Mouse (Mus musculus) liver, adult 2 months (tissue): Measurements from ENCODE around the gene Angptl2.

Experiments
- CTCF ChIP-seq: fragments of 200-500 bp; IDR thresholded peaks from 2 replicates; pipeline ENCODE4 v1.5.1; 2011; ENCODE audit warnings: low read depth, low read length, control low read depth
- POLR2A ChIP-seq: fragments of 200-500 bp; IDR thresholded peaks from 2 replicates; pipeline ENCODE4 v1.6.1; 2011; ENCODE audit warnings: low read length, control low read depth; ENCODE audit not compliant: insufficient read depth; ENCODE audit errors: extremely low read depth

- TF ChIP-seq POLR2A (no peak), CTCF (no peak)
Measured at GRCm38 (mm10) chr2:33290491-33290890, 74.6 kb downstream of the Angptl2 start.
